Mouse (Mus musculus) megakaryocyte, embryonic 14.5 days (primary cell): ENCODE results near the gene Otud7a. TPM values are rescaled to one million over a fixed set of nuclear protein-coding genes. Genes with fewer than 3 reads are reported as not detected.

Experiments used
- H3K27me3 ChIP-seq: replicated peaks from 2 replicates; pipeline ENCODE3; 2012; ENCODE audit warnings: inconsistent platforms
- H3K36me3 ChIP-seq: replicated peaks from 2 replicates; pipeline ENCODE3; 2012; ENCODE audit warnings: low read length, inconsistent platforms, mixed read lengths
- H3K4me1 ChIP-seq: 2 replicates; pipeline ENCODE4 v1.6.1; 2012; ENCODE audit warnings: inconsistent platforms
- H3K4me3 ChIP-seq: replicated peaks from 2 replicates; pipeline ENCODE3; 2012; ENCODE audit warnings: moderate library complexity, mild to moderate bottlenecking, inconsistent platforms
- H3K9me3 ChIP-seq: 2 replicates; pipeline ENCODE4 v1.6.1; 2012; ENCODE audit warnings: inconsistent platforms
- FLI1 ChIP-seq: IDR thresholded peaks from 2 replicates; pipeline ENCODE4 v1.6.1; 2012; ENCODE audit warnings: low read length, inconsistent platforms, mixed read lengths
- GATA1 ChIP-seq: IDR thresholded peaks from 3 replicates; pipeline ENCODE4 v1.6.1; 2012; ENCODE audit warnings: mixed read lengths, low read length, inconsistent platforms, borderline replicate concordance
- polyA plus RNA-seq: library from polyadenylated mRNA; stranded (reverse); fragments of >175 nt; gene quantifications from 2 replicates; pipeline ENCODE4 v1.2.3, GENCODE M21; 2012; ENCODE audit warnings: low replicate concordance; ENCODE audit not compliant: insufficient read depth

Gene Otud7a
- not detected in 2 replicates for polyA plus RNA-seq

- Histone ChIP-seq H3K27me3 (peaks cover 30% of the 10 kb centered on the region), H3K9me3 (no peaks in the 10 kb centered on the region), H3K36me3 (no peaks in the 10 kb centered on the region), H3K4me3 (peak within 1 kb of the TSS; percentile 84), H3K4me1 (peaks cover 10% of the 10 kb centered on the region)
- TF ChIP-seq GATA1 = no peak
- TF ChIP-seq FLI1 = no peak
Observed at GRCm38 (mm10) chr7:63444484-63445345, at the start of gene Otud7a. Gene Otud7a (plus strand): TSS chr7:63444751.

- H3K4me1 ChIP-seq = no peaks in the 10 kb centered on the region
- H3K27me3 ChIP-seq = no peaks in the 10 kb centered on the region
- peaks cover 8% of the 10 kb centered on the region; the same call in 1 of the 2 replicates for H3K9me3 ChIP-seq
- H3K36me3 ChIP-seq = no peaks in the 10 kb centered on the region
- no peak overlapping the region for H3K4me3 ChIP-seq
- TF ChIP-seq FLI1 (no peak), GATA1 (no peak)
Observed at GRCm38 (mm10) chr7:63405988-63406387, 38.6 kb upstream of the Otud7a start.

GRCm38 (mm10) chr7:63445346-63445700 is 772 bp downstream of the Otud7a start:
- Histone ChIP-seq H3K27me3 (peaks cover 30% of the 10 kb centered on the region), H3K9me3 (no peaks in the 10 kb centered on the region), H3K36me3 (no peaks in the 10 kb centered on the region), H3K4me1 (peaks cover 10% of the 10 kb centered on the region), H3K4me3 (peak overlapping the region; percentile 84)
- no peak for TF ChIP-seq GATA1
- TF ChIP-seq FLI1 = no peak

GRCm38 (mm10) chr7:63446951-63447350 is 2.4 kb downstream of the Otud7a start:
- Histone ChIP-seq H3K4me1 (peaks cover 10% of the 10 kb centered on the region), H3K4me3 (no peak overlapping the region), H3K9me3 (no peaks in the 10 kb centered on the region), H3K36me3 (no peaks in the 10 kb centered on the region), H3K27me3 (peaks cover 30% of the 10 kb centered on the region)
- TF ChIP-seq FLI1 (no peak), GATA1 (no peak)

- Histone ChIP-seq H3K36me3 (no peaks in the 10 kb centered on the region), H3K4me3 (no peak overlapping the region), H3K27me3 (no peaks in the 10 kb centered on the region), H3K4me1 (no peaks in the 10 kb centered on the region), H3K9me3 (no peaks in the 10 kb centered on the region)
- TF ChIP-seq FLI1 (no peak), GATA1 (no peak)
Observed at GRCm38 (mm10) chr7:63455228-63455627, 10.7 kb downstream of the Otud7a start.

- Histone ChIP-seq H3K4me3 (no peak overlapping the region), H3K27me3 (no peaks in the 10 kb centered on the region), H3K9me3 (no peaks in the 10 kb centered on the region), H3K36me3 (no peaks in the 10 kb centered on the region), H3K4me1 (no peaks in the 10 kb centered on the region)
- no peak for TF ChIP-seq GATA1
- TF ChIP-seq FLI1 = no peak
Observed at GRCm38 (mm10) chr7:63462234-63462633, 17.7 kb downstream of the Otud7a start.

GRCm38 (mm10) chr7:63462684-63463083 is 18.1 kb downstream of the Otud7a start:
- no peaks in the 10 kb centered on the region for H3K4me1 ChIP-seq
- no peaks in the 10 kb centered on the region for H3K36me3 ChIP-seq
- no peak for TF ChIP-seq GATA1
- TF ChIP-seq FLI1 = no peak
- no peaks in the 10 kb centered on the region for H3K27me3 ChIP-seq
- no peaks in the 10 kb centered on the region for H3K9me3 ChIP-seq
- no peak overlapping the region for H3K4me3 ChIP-seq

- no peak overlapping the region for H3K4me3 ChIP-seq
Observed at GRCm38 (mm10) chr7:63466729-63467128, 22.2 kb downstream of the Otud7a start.

GRCm38 (mm10) chr7:63468258-63468657 is 23.7 kb downstream of the Otud7a start:
- TF ChIP-seq GATA1 (no peak), FLI1 (no peak)
- H3K36me3 ChIP-seq = no peaks in the 10 kb centered on the region
- H3K9me3 ChIP-seq = no peaks in the 10 kb centered on the region
- H3K27me3 ChIP-seq = no peaks in the 10 kb centered on the region
- no peaks in the 10 kb centered on the region for H3K4me1 ChIP-seq
- H3K4me3 ChIP-seq = no peak overlapping the region

More at GRCm38 (mm10) chr7:63466729-63467128, 22.2 kb downstream of the Otud7a start:
- no peaks in the 10 kb centered on the region for H3K27me3 ChIP-seq
- H3K9me3 ChIP-seq = no peaks in the 10 kb centered on the region
- H3K4me1 ChIP-seq = no peaks in the 10 kb centered on the region
- TF ChIP-seq GATA1 = no peak
- no peak for TF ChIP-seq FLI1
- no peaks in the 10 kb centered on the region for H3K36me3 ChIP-seq

- Histone ChIP-seq H3K4me1 (no peaks in the 10 kb centered on the region), H3K36me3 (no peaks in the 10 kb centered on the region), H3K27me3 (no peaks in the 10 kb centered on the region), H3K4me3 (no peak overlapping the region), H3K9me3 (no peaks in the 10 kb centered on the region)
- TF ChIP-seq GATA1 (no peak), FLI1 (no peak)
Observed at GRCm38 (mm10) chr7:63483091-63483490, 38.5 kb downstream of the Otud7a start.
